Mouse (Mus musculus): ENCODE measurements around the gene Pnkd.

Pnkd gene

GRCm38 (mm10) chr1:74375561-74375960 lies 90.8 kb downstream of the Pnkd start:
- TF ChIP-seq GATA4 (IDR thresholded peaks at IDR 0.05; ENCODE audit: insufficient replicate concordance, low read length), result no peak

GRCm38 (mm10) chr1:74376396-74376795 lies 91.7 kb downstream of the Pnkd start:
- no peak for TF ChIP-seq GATA4 (IDR thresholded peaks at IDR 0.05; ENCODE audit: insufficient replicate concordance, low read length)

DNA sequence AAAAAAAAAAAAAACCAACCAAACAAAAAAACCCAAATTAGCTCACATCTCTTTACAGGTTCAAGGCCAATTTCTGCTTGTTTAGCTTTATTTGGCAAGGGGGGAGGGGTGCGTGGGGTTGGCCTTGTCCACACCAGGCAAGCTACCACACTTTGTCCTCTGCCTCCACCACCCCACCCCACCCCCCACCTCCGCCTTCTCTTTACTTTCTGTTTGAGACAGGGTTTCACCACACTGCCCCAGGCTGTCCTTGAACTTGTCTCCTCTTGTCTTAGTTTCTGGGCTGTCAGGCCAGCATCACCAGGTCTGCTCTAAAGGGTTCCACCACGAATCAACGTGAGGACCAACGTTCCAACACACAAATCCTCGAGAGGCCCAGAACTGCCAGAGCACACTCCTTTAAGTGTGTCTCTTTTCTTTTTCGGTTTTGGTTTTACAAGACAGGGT lies 94.4 kb downstream of the Pnkd start:
- no peak for TF ChIP-seq GATA4 (IDR thresholded peaks at IDR 0.05; ENCODE audit: insufficient replicate concordance, low read length)

- no peak for TF ChIP-seq GATA4 (IDR thresholded peaks at IDR 0.05; ENCODE audit: insufficient replicate concordance, low read length)
Measured at GRCm38 (mm10) chr1:74380484-74380883, 95.8 kb downstream of the Pnkd start.

DNA sequence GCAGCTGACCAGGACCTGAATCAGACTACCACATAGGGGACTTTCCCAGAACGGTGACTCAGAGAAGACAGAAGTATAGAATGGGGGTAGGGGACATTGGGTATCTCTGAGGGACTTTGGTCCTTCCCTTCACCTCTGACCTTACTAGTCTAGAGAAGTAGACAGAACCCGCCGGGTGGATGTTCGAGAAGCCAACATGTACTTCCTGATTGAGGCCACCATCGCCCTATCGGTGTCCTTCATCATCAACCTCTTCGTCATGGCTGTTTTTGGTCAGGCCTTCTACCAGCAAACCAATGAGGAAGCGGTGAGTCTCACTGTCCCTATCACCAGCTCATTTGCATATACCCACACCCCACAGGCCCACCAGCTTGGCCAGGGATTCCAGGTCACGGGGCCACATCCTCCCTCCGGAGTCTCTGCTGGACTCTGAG lies 96.9 kb downstream of the Pnkd start:
- TF ChIP-seq GATA4 (IDR thresholded peaks at IDR 0.05; ENCODE audit: insufficient replicate concordance, low read length), result no peak

GRCm38 (mm10) chr1:74383385-74383784 lies 98.7 kb downstream of the Pnkd start:
- no peak for TF ChIP-seq GATA4 (IDR thresholded peaks at IDR 0.05; ENCODE audit: insufficient replicate concordance, low read length)

DNA sequence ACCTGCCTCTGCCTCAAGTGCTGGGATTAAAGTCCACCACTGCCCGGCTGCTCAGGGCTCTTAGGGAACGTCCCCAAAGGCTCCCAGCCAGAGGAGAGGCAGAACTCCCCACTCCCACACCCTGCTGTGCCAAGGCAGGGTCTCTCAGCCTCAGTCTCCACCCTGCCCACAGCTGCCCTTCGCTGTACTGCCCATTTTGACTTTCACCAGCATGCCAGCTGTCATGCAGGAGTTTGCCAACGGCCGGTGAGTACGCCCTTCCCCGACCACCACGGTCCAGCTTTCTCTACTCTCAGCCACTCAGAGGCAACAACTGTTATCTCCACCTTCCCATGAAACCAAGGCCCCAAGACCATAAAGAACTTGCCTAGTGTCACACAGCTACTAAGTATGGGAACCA lies 99.8 kb downstream of the Pnkd start:
- no peak for TF ChIP-seq GATA4 (IDR thresholded peaks at IDR 0.05; ENCODE audit: insufficient replicate concordance, low read length)

GRCm38 (mm10) chr1:74385064-74385463 lies 100.3 kb downstream of the Pnkd start:
- TF ChIP-seq GATA4 (IDR thresholded peaks at IDR 0.05; ENCODE audit: insufficient replicate concordance, low read length), result no peak

DNA sequence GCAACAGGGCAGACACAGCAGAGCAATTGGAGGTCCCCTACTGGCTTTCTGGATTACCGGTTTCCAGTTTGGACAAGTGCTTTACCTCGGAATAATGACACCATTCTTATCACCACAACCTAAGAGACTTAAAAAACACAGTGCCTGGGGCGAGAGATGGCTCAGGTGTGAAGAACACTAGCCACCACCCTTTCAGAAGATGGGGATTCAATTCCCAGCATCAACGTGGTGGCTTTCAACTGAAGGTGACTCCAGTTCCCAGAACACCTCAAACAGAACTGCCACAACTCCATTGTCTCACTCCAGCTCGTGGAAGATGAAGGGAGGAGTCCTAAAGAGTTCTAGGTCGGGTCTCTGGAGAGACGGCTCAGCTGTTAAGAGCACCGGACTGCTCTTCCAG lies 100.8 kb downstream of the Pnkd start:
- TF ChIP-seq GATA4 (IDR thresholded peaks at IDR 0.05; ENCODE audit: insufficient replicate concordance, low read length), result no peak

DNA sequence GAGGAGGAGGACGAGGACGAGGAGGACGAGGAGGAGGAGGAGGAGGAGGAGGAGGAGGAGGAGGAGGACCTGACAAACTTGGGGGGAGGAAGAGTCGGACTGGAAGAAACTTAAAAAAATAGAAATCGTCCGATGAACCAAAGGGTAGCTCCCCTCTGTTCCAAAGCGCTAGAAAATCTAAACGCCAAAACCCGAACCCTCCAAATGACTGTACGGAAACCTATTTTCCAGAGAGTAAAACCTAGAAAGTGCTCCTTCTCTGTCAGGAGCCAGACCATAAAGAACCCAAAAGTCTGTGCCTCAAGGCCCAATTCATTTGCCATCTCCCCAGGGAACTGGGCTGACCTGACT lies 101.6 kb downstream of the Pnkd start:
- no peak for TF ChIP-seq GATA4 (IDR thresholded peaks at IDR 0.05; ENCODE audit: insufficient replicate concordance, low read length)

DNA sequence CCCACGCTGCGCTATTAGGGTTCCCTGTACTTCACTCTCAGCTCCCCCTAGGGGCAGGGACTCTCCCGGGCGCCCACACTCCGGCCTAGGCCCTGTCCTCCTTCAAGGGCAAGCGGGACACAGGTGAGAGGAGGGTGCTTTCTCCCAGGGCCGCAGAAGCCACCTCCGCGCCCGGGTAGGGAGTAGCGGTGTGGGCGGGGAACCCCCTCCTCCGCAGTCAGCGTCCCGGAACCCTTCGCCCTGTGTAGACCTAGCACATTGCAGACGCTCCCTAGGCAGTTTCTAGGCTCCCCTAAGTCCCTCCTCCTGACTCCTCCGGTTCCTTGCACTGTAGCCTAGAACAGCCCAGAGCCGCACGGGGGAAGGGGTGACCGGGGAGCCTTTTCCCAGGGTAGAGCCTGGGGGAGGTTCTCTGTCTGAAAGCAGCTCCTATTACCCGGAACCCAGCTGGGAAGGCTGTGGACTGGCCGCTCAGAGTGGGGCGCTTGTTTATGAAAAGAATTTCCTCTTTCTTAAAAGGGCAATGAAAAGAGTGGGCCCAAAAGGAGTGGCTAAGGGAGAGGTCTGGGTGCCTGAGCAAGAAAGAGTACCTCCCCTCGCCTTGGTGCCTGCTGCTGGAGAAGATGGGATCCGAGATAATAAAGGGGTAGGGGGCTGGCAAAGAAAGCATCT lies 102.1 kb downstream of the Pnkd start:
- TF ChIP-seq GATA4 (IDR thresholded peaks at IDR 0.05; ENCODE audit: insufficient replicate concordance, low read length), result peak; percentile 21; the same call in 1 of the 2 replicates

DNA sequence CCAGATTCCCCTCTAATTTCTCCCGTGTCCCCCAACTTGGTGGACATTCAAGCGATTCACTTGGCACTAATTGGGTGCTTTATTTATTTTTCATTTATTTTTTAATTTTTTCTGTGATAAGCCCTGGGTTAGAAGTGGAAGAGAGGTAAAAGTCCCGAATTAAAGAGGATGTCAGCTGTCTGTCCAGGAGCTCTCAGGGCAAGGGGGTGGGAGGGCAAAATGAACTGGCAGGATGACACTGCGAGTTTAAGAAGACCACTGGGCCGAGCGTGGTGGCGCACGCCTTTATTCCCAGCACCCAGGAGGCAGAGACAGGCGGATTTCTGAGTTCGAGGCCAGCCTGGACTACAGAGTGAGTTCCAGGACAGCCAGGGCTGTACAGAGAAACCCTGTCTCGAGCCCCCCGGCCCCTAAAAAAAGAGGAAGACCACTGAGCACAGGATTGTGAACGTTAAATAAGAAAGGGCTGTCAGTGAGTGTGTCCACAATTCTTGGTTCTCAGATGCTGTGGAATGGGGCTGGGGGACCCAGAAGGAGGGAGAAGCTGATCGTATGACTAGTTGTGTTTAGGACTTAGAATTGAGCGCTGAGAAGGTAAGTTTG lies 102.8 kb downstream of the Pnkd start:
- TF ChIP-seq GATA4 (IDR thresholded peaks at IDR 0.05; ENCODE audit: insufficient replicate concordance, low read length), result no peak

- no peak for TF ChIP-seq GATA4 (IDR thresholded peaks at IDR 0.05; ENCODE audit: insufficient replicate concordance, low read length)
Measured at GRCm38 (mm10) chr1:74388398-74388920, 103.7 kb downstream of the Pnkd start.

GRCm38 (mm10) chr1:74389831-74390286 lies 105.1 kb downstream of the Pnkd start:
- no peak for TF ChIP-seq GATA4 (IDR thresholded peaks at IDR 0.05; ENCODE audit: insufficient replicate concordance, low read length)

- no peak for TF ChIP-seq GATA4 (IDR thresholded peaks at IDR 0.05; ENCODE audit: insufficient replicate concordance, low read length)
Measured at GRCm38 (mm10) chr1:74390287-74390906, 105.7 kb downstream of the Pnkd start.

Data from liver, adult (tissue).